Mouse (Mus musculus): ENCODE measurements around the gene Cables2. TPM values are rescaled to one million over a fixed set of nuclear protein-coding genes. Genes with fewer than 3 reads are reported as not detected.

Cables2 gene
- polyA plus RNA-seq, 1 experiment from 2014 or later = 8.5 TPM

GRCm38 (mm10) chr2:180236500-180236899, 36.8 kb downstream of the Cables2 start:
- Histone ChIP-seq H3K9ac (ENCODE audit: low read length) (no peak overlapping the region), H3K4me3 (ENCODE audit: low read depth, low read length) (no peak overlapping the region), H3K4me2 (replicated peaks; ENCODE audit: low read depth) (no peak overlapping the region), H3K27ac (replicated peaks) (peak overlapping the region; percentile 92), H3K36me3 (ENCODE audit: control insufficient read depth, insufficient read depth, low read length) (no peaks in the 10 kb centered on the region), H3K27me3 (ENCODE audit: control insufficient read depth, insufficient read depth, low read length) (no peaks in the 10 kb centered on the region), H3K4me1 (replicated peaks; ENCODE audit: control insufficient read depth, insufficient read depth) (peaks cover 18% of the 10 kb centered on the region; the same call in 1 of the 2 replicates), H3K9me3 (ENCODE audit: control insufficient read depth, low read length) (no peaks in the 10 kb centered on the region)
- TF ChIP-seq CTCF (IDR thresholded peaks at IDR 0.05; ENCODE audit: low read depth) (no peak), EP300 (optimal IDR thresholded peaks at IDR 0.05) (no peak)
- peak; percentile 15 for DNase-seq (ENCODE audit: low spot score)
- 40% methylated on average over 3 of the region's 3 CpGs for WGBS
- no peak for ATAC-seq (ENCODE audit: low FRiP score, low TSS enrichment)

- H3K9ac ChIP-seq (ENCODE audit: low read length) = no peak overlapping the region
- peak; percentile 25 for DNase-seq (ENCODE audit: low spot score)
- 67% methylated on average over 4 of the region's 4 CpGs for WGBS
These were observed 37.5 kb downstream of the Cables2 start for GRCm38 (mm10) chr2:180235788-180236187.

GRCm38 (mm10) chr2:180234980-180235379, 38.3 kb downstream of the Cables2 start:
- H3K4me2 ChIP-seq (replicated peaks; ENCODE audit: low read depth) = no peak overlapping the region
- no peak for ATAC-seq (ENCODE audit: low FRiP score, low TSS enrichment)
- H3K9ac ChIP-seq (ENCODE audit: low read length) = 0 out of 2 replicates have a peak overlapping the region, but pooled peaks have one; percentile 31
- DNase-seq (ENCODE audit: low spot score) = peak; percentile 73
- H3K36me3 ChIP-seq (ENCODE audit: control insufficient read depth, insufficient read depth, low read length) = no peaks in the 10 kb centered on the region
- H3K9me3 ChIP-seq (ENCODE audit: control insufficient read depth, low read length) = no peaks in the 10 kb centered on the region
- no peaks in the 10 kb centered on the region for H3K27me3 ChIP-seq (ENCODE audit: control insufficient read depth, insufficient read depth, low read length)
- peaks cover 22% of the 10 kb centered on the region for H3K4me1 ChIP-seq (replicated peaks; ENCODE audit: control insufficient read depth, insufficient read depth)
- WGBS = 19% methylated on average over 6 of the region's 6 CpGs
- peak overlapping the region; percentile 92 for H3K27ac ChIP-seq (replicated peaks)
- TF ChIP-seq CTCF (IDR thresholded peaks at IDR 0.05; ENCODE audit: low read depth) = no peak
- no peak overlapping the region for H3K4me3 ChIP-seq (ENCODE audit: low read depth, low read length)

More at GRCm38 (mm10) chr2:180235788-180236187, 37.5 kb downstream of the Cables2 start:
- peak overlapping the region; percentile 92 for H3K27ac ChIP-seq (replicated peaks)
- ATAC-seq (ENCODE audit: low FRiP score, low TSS enrichment) = no peak
- H3K9me3 ChIP-seq (ENCODE audit: control insufficient read depth, low read length) = no peaks in the 10 kb centered on the region
- H3K36me3 ChIP-seq (ENCODE audit: control insufficient read depth, insufficient read depth, low read length) = no peaks in the 10 kb centered on the region
- TF ChIP-seq EP300 (optimal IDR thresholded peaks at IDR 0.05) (no peak), CTCF (IDR thresholded peaks at IDR 0.05; ENCODE audit: low read depth) (no peak)
- no peak overlapping the region for H3K4me3 ChIP-seq (ENCODE audit: low read depth, low read length)
- H3K4me1 ChIP-seq (replicated peaks; ENCODE audit: control insufficient read depth, insufficient read depth) = peaks cover 18% of the 10 kb centered on the region; the same call in 1 of the 2 replicates
- H3K27me3 ChIP-seq (ENCODE audit: control insufficient read depth, insufficient read depth, low read length) = no peaks in the 10 kb centered on the region
- H3K4me2 ChIP-seq (replicated peaks; ENCODE audit: low read depth) = no peak overlapping the region

- 19% methylated on average over 8 of the region's 8 CpGs for WGBS
- Histone ChIP-seq H3K27ac (replicated peaks) (peak overlapping the region; percentile 92), H3K4me2 (replicated peaks; ENCODE audit: low read depth) (no peak overlapping the region), H3K9me3 (ENCODE audit: control insufficient read depth, low read length) (no peaks in the 10 kb centered on the region), H3K4me1 (replicated peaks; ENCODE audit: control insufficient read depth, insufficient read depth) (peaks cover 22% of the 10 kb centered on the region), H3K4me3 (ENCODE audit: low read depth, low read length) (no peak overlapping the region), H3K27me3 (ENCODE audit: control insufficient read depth, insufficient read depth, low read length) (no peaks in the 10 kb centered on the region), H3K9ac (ENCODE audit: low read length) (no peak overlapping the region), H3K36me3 (ENCODE audit: control insufficient read depth, insufficient read depth, low read length) (no peaks in the 10 kb centered on the region)
- ATAC-seq (ENCODE audit: low FRiP score, low TSS enrichment) (peak; percentile 54), DNase-seq (ENCODE audit: low spot score) (no peak)
- TF ChIP-seq EP300 (optimal IDR thresholded peaks at IDR 0.05) = no peak
- TF ChIP-seq CTCF (IDR thresholded peaks at IDR 0.05; ENCODE audit: low read depth) = no peak
These were observed 38.9 kb downstream of the Cables2 start for GRCm38 (mm10) chr2:180234353-180234752.

- no peak for TF ChIP-seq CTCF (IDR thresholded peaks at IDR 0.05; ENCODE audit: low read depth)
- no peak for TF ChIP-seq EP300 (optimal IDR thresholded peaks at IDR 0.05)
- 66% methylated on average over 7 of the region's 7 CpGs for WGBS
- Histone ChIP-seq H3K4me2 (replicated peaks; ENCODE audit: low read depth) (no peak overlapping the region), H3K4me1 (replicated peaks; ENCODE audit: control insufficient read depth, insufficient read depth) (peaks cover 26% of the 10 kb centered on the region), H3K4me3 (ENCODE audit: low read depth, low read length) (no peak overlapping the region), H3K27me3 (ENCODE audit: control insufficient read depth, insufficient read depth, low read length) (no peaks in the 10 kb centered on the region), H3K27ac (replicated peaks) (peak overlapping the region; percentile 92), H3K36me3 (ENCODE audit: control insufficient read depth, insufficient read depth, low read length) (no peaks in the 10 kb centered on the region), H3K9ac (ENCODE audit: low read length) (no peak overlapping the region), H3K9me3 (ENCODE audit: control insufficient read depth, low read length) (no peaks in the 10 kb centered on the region)
- ATAC-seq (ENCODE audit: low FRiP score, low TSS enrichment) = no peak
- DNase-seq (ENCODE audit: low spot score) = no peak
These were observed 40.0 kb downstream of the Cables2 start for GRCm38 (mm10) chr2:180233101-180233904.

GRCm38 (mm10) chr2:180230482-180230881, 42.8 kb downstream of the Cables2 start:
- peak overlapping the region; percentile 86 for H3K27ac ChIP-seq (replicated peaks)
- ATAC-seq (ENCODE audit: low FRiP score, low TSS enrichment) (no peak; the same call in 1 of the 2 replicates), DNase-seq (ENCODE audit: low spot score) (peak; percentile 34)
- WGBS = 38% methylated on average over 4 of the region's 4 CpGs
- peaks cover 39% of the 10 kb centered on the region for H3K4me1 ChIP-seq (replicated peaks; ENCODE audit: control insufficient read depth, insufficient read depth)
- no peaks in the 10 kb centered on the region for H3K27me3 ChIP-seq (ENCODE audit: control insufficient read depth, insufficient read depth, low read length)
- no peak overlapping the region for H3K4me3 ChIP-seq (ENCODE audit: low read depth, low read length)
- no peaks in the 10 kb centered on the region for H3K9me3 ChIP-seq (ENCODE audit: control insufficient read depth, low read length)
- peak overlapping the region; percentile 13; the same call in 1 of the 2 replicates for H3K9ac ChIP-seq (ENCODE audit: low read length)
- no peak overlapping the region for H3K4me2 ChIP-seq (replicated peaks; ENCODE audit: low read depth)
- H3K36me3 ChIP-seq (ENCODE audit: control insufficient read depth, insufficient read depth, low read length) = no peaks in the 10 kb centered on the region
- TF ChIP-seq CTCF (IDR thresholded peaks at IDR 0.05; ENCODE audit: low read depth) (no peak), EP300 (optimal IDR thresholded peaks at IDR 0.05) (no peak)

All from stomach, postnatal 0 days (tissue).